Mouse (Mus musculus): ENCODE data around the gene Tpst1.

DNA sequence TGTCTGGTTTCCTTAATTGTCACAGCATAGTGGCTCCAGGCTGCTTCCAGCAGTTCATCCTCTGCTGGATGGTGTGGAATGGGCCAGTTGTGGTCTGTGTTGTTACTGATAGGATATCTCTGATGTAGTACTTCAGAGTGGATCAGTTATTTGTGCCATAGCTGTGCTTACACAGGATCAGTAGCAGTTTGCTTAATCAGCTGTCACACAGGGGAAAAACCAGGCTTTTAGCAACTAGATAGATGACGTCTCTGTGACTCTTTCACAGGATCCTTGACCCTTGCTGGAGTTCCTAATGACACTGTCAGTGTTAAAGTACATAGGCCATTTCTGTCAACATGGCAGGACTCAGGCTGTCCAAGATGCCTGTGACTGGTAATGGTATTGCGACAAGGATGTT, 39.3 kb upstream of the Tpst1 start:
- TF ChIP-seq CTCF (IDR thresholded peaks at IDR 0.05; ENCODE audit: borderline replicate concordance, insufficient read depth, low read depth, low read length), result no peak
- no peak for TF ChIP-seq POLR2A (IDR thresholded peaks at IDR 0.05; ENCODE audit: borderline replicate concordance, insufficient read depth, low read length)
